In genomic region chr6:18748859-18749258, GRCm38 (mm10) we compare ENCODE assay signal across 17 mouse cellular contexts.
A peak's percentile ranks its signal among the peaks of the same experiment; 100 is the strongest.
DNase-seq lines count a peak whose midpoint lies in the region; ATAC-seq lines count a peak whose summit lies in the region.
"Had no signal": no experiment of that assay in that cellular context is flagged by ENCODE, and none has a peak within 500 bp of the region (broad histone marks: within the 10 kb centered on the region; RNA-seq: fewer than 3 reads in every experiment).

No protein-coding gene starts in this region.

- H3K27ac ChIP-seq in embryonic facial prominence, embryonic 10.5 days (replicated peaks): no peak overlapping the region
- H3K27ac ChIP-seq in limb, embryonic 15.5 days: peak overlapping the region; percentile 38; the same call in 1 of the 2 replicates
- H3K27ac ChIP-seq: hindbrain, postnatal 0 days; neural tube, embryonic 13.5 days; stomach, embryonic 15.5 days had no signal

- 79% methylated on average over 2 of the region's 2 CpGs for WGBS in embryonic facial prominence, embryonic 10.5 days
- whole genome bisulfite sequencing in limb, embryonic 15.5 days: 32% methylated on average over 2 of the region's 2 CpGs

- no peak overlapping the region for H3K9ac ChIP-seq in limb, embryonic 15.5 days
- H3K9ac ChIP-seq: liver, postnatal 0 days; neural tube, embryonic 13.5 days; stomach, embryonic 15.5 days had no signal

- no peaks in the 10 kb centered on the region for H3K9me3 ChIP-seq in embryonic facial prominence, embryonic 10.5 days
- no peaks in the 10 kb centered on the region for H3K9me3 ChIP-seq in limb, embryonic 15.5 days
- H3K9me3 ChIP-seq: neural tube, embryonic 13.5 days; stomach, embryonic 15.5 days had no signal

- peak; percentile 20 for DNase-seq in layer of hippocampus, adult 11-12 months (ENCODE audit: low spot score)
- no peak for DNase-seq in layer of hippocampus, postnatal 10 days (ENCODE audit: low spot score in 2 of 2)
- DNase-seq in embryonic facial prominence, embryonic 10.5 days (ENCODE audit: low spot score): peak; percentile 8
- DNase-seq in frontal cortex, postnatal 14 days (ENCODE audit: low spot score in 2 of 2): peak; percentile 9 to 19
- DNase-seq in adrenal gland, adult 2 months: no peak
- DNase-seq in gastrocnemius, adult 8-10 months (ENCODE audit: low spot score in 2 of 2): no peak
- DNase-seq in adrenal gland, adult 18-20 months (ENCODE audit: low spot score in 2 of 2): no peak
- DNase-seq: cerebellum, adult 11-12 months; gastrocnemius, postnatal 10 days; kidney, adult 8-10 months; liver, postnatal 0 days; thymus, postnatal 4 days had no signal

- H3K36me3 ChIP-seq in embryonic facial prominence, embryonic 10.5 days (replicated peaks): no peaks in the 10 kb centered on the region
- no peaks in the 10 kb centered on the region for H3K36me3 ChIP-seq in limb, embryonic 15.5 days
- H3K36me3 ChIP-seq: neural tube, embryonic 13.5 days; stomach, embryonic 15.5 days had no signal

- H3K4me1 ChIP-seq in embryonic facial prominence, embryonic 10.5 days: no peaks in the 10 kb centered on the region; the same call in 1 of the 2 replicates
- H3K4me1 ChIP-seq in limb, embryonic 15.5 days: no peaks in the 10 kb centered on the region
- H3K4me1 ChIP-seq: neural tube, embryonic 13.5 days; stomach, embryonic 15.5 days had no signal

- H3K4me3 ChIP-seq in embryonic facial prominence, embryonic 10.5 days: no peak overlapping the region
- no peak overlapping the region for H3K4me3 ChIP-seq in limb, embryonic 15.5 days
- H3K4me3 ChIP-seq: neural tube, embryonic 13.5 days; stomach, embryonic 15.5 days had no signal

- H3K27me3 ChIP-seq in embryonic facial prominence, embryonic 10.5 days (replicated peaks; ENCODE audit: low read depth, poor library complexity, severe bottlenecking): no peaks in the 10 kb centered on the region
- H3K27me3 ChIP-seq in limb, embryonic 15.5 days: no peaks in the 10 kb centered on the region
- H3K27me3 ChIP-seq: neural tube, embryonic 13.5 days; stomach, embryonic 15.5 days had no signal

- H3K4me2 ChIP-seq in limb, embryonic 15.5 days: no peak overlapping the region
- H3K4me2 ChIP-seq: neural tube, embryonic 13.5 days; stomach, embryonic 15.5 days had no signal

- ATAC-seq in limb, embryonic 15.5 days (ENCODE audit: insufficient number of reproducible peaks, low FRiP score, low TSS enrichment, low read depth): peak; percentile 75; the same call in 1 of the 2 replicates
- ATAC-seq: hindbrain, postnatal 0 days; liver, postnatal 0 days; midbrain, embryonic 16.5 days had no signal

Comparison
In these comparisons a context has a peak if more than half of its experiments do, and no peak if none do; other contexts are left out.
1. DNase-seq: peak in layer of hippocampus, adult 11-12 months (single experiment), embryonic facial prominence, embryonic 10.5 days (single experiment) and frontal cortex, postnatal 14 days (2 of 2); none in layer of hippocampus, postnatal 10 days (0 of 2), adrenal gland, adult 2 months (single experiment), gastrocnemius, adult 8-10 months (0 of 2) and adrenal gland, adult 18-20 months (0 of 2).